Mouse (Mus musculus): ENCODE results near the gene Olfr6. TPM values are rescaled to one million over a fixed set of nuclear protein-coding genes. Genes with fewer than 3 reads are reported as not detected.

Gene Olfr6
- not detected for total RNA-seq (2023)

DNA sequence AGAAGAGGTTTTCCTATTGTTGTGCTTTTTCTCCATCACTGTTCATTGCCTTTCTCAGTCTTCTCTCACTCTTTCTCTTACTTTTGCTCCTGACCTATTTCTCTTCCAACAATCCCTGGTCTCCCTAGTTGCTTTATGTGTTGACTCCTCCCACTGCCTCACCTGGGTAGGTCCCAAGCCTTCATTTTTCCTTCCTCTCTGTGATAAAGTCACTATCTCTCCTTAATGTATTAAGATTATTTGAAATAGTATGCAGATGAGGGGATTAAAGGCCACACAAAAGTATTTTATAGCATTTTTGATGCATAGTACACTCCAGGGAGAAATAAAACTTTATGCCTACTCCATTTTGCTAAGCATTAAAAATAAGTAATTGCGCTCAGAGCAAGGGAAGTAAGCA lies at the start of gene Olfr6:
TSS of gene Olfr6 (minus strand) at position 101 of the 400 bp plus-strand sequence.

DNA sequence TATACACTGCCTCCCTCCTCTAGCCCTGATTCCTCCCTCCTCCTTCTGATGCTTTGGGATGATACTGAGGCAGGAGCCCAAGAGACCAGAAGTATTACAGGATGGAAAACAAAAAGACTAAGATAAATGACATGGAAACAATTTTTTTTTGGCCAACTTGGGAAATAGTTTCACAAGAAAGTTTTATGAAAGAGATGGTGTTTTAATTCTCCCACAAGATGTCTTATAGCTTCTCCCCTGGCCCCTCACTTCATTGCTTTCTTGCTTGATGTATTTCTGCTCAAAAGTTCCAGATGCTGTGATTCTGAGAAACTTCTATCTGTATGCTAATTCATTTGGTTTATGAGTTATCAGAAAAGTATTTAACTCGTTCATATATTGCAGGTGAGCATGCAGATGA lies 42.2 kb upstream of the Olfr6 start, which contains the start of gene Olfr2:
TSS of gene Olfr2 (minus strand) at position 101 of the 400 bp plus-strand sequence.

DNA sequence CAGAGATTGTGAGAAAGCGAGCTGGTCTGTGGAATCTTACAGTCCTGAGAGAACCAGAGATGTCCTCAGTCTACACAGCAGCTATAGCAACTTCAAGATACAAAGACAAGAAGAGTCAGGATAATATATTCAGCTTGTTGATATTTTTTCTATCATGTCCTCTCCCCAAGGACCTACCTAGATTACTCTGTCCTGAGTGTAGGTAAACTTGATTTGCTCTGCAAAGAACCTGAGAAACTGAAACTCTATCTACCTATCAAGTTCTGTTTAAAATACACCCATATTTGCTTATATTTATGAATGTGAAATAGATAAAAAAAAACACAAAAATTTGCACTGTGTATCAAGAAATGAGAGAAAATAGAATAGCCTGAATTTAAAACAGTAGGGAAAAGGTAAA lies 11.6 kb upstream of the Olfr6 start, which contains the start of gene Olfr711:
TSS of gene Olfr711 (minus strand) at position 101 of the 400 bp plus-strand sequence.

DNA sequence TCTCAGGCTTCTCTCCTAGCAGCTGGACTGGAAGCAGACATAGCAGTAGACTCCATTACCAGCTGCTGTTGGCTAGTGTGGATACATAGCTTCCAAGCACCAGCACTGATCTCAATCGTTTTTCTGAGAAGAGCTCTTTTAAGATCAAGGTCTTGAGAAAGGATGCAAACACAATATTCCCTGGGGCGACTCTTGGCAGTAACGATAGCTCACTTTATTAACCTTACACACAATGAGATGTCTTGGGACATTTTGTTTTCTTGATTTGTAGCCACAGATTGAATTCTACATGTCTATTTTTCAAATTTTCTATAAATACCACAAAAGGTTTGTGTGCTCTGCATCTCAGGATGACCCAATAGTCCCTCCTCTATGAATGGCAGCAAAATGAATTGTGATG lies 15.5 kb downstream of the Olfr6 start, which contains the start of gene Olfr710:
TSS of gene Olfr710 (minus strand) at position 101 of the 400 bp plus-strand sequence.

DNA sequence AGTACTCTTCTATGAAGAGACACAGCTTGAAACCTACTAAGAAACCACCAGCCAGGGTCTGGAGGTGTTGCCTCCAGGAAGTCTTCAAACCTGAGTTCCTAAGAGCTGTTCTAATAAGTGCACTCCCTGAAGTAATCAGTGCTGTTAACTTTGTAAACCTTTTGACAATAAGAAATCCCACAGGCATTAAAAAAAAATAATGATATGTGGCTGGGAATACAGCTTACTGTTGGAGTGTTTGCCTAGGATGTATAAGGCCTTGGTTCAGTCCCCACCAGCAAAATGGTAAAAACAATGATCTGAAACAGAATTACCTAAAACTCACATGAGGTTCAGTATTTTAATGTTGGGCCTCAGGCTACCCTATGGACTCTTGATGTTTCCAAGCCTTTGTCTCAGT lies 31.6 kb downstream of the Olfr6 start, which contains the start of gene Olfr709-ps1:
TSS of gene Olfr709-ps1 (minus strand) at position 101 of the 400 bp plus-strand sequence.

DNA sequence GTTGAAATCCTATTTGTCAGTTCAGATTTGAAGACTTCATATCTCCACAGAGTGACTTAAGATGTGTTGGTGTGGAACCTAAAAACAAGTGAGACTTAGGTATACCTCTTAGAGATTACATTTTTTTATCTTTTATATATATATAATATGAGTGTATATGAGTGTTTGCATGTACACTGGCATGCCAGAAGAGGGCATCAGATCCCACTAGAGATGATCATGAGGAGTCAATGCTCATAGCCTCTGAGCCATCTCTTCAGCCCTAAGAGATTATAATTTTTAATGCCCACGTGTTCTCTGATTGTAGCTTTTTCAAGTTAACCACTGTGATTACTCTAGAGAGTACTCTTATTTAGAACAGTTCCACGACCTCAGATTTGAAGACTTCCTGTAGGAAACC lies 56.1 kb downstream of the Olfr6 start, which contains the start of gene Olfr1532-ps1:
TSS of gene Olfr1532-ps1 (plus strand) at position 326 of the 400 bp plus-strand sequence.

Other genes with a start within 250 kb of the Olfr6 start
- not detected for gene Olfr695, start 247.5 kb downstream of the Olfr6 start, total RNA-seq (2023)
- gene Olfr697, start 221.5 kb downstream of the Olfr6 start, total RNA-seq (2023): not detected
- gene Olfr698, start 208.5 kb downstream of the Olfr6 start, total RNA-seq (2023): not detected
- gene Olfr699, start 170.7 kb downstream of the Olfr6 start, total RNA-seq (2023): not detected
- gene Olfr700, start 155.1 kb downstream of the Olfr6 start, total RNA-seq (2023): not detected
- gene Olfr701, start 149.8 kb downstream of the Olfr6 start, total RNA-seq (2023): not detected
- gene Olfr702, start 130.0 kb downstream of the Olfr6 start, total RNA-seq (2023): not detected
- not detected for gene Olfr703, start 120.6 kb downstream of the Olfr6 start, total RNA-seq (2023)
- gene Olfr704, start 100.8 kb downstream of the Olfr6 start, total RNA-seq (2023): not detected
- not detected for gene Olfr705, start 87.0 kb downstream of the Olfr6 start, total RNA-seq (2023)
- gene Olfr706, start 75.8 kb downstream of the Olfr6 start, total RNA-seq (2023): not detected
- gene Olfr707, start 62.7 kb downstream of the Olfr6 start, total RNA-seq (2023): not detected
- gene Olfr1532-ps1, start 55.9 kb downstream of the Olfr6 start, total RNA-seq (2023): not detected
- gene Olfr709-ps1, start 31.7 kb downstream of the Olfr6 start, total RNA-seq (2023): under 1 TPM; 0.09 to 0.15 TPM
- gene Olfr710, start 15.6 kb downstream of the Olfr6 start, total RNA-seq (2023): not detected
- gene Olfr711, start 11.5 kb upstream of the Olfr6 start, total RNA-seq (2023): not detected
- gene Olfr2, start 42.1 kb upstream of the Olfr6 start, total RNA-seq (2023): not detected
- not detected for gene Olfr713, start 67.2 kb upstream of the Olfr6 start, total RNA-seq (2023)
- not detected for gene Olfr714, start 107.0 kb upstream of the Olfr6 start, total RNA-seq (2023)
- gene Olfr17, start 129.3 kb upstream of the Olfr6 start, total RNA-seq (2023): not detected
- not detected for gene Olfr715b, start 146.4 kb upstream of the Olfr6 start, total RNA-seq (2023)
- not detected for gene Olfr715, start 167.1 kb upstream of the Olfr6 start, total RNA-seq (2023)
- not detected for gene Olfr716, start 174.4 kb upstream of the Olfr6 start, total RNA-seq (2023)
- not detected for gene Nlrp14, start 203.1 kb upstream of the Olfr6 start, total RNA-seq (2023)
- not detected for gene Rbmxl2, start 245.5 kb upstream of the Olfr6 start, total RNA-seq (2023)

Measured in neutrophil, adult 83 days (primary cell).